Mouse (Mus musculus): ENCODE data around the gene A26c2. TPM values are rescaled to one million over a fixed set of nuclear protein-coding genes. Genes with fewer than 3 reads are reported as not detected.

Gene A26c2
- total RNA-seq (2023): not detected

GRCm38 (mm10) chr7:62823573-62823972 lies at the start of gene A26c2:
TSS of gene A26c2 (minus strand) at chr7:62823673.

